Mouse (Mus musculus) lung, embryonic 16.5 days (tissue): ENCODE data around the gene Nop10. TPM values are rescaled to one million over a fixed set of nuclear protein-coding genes. Genes with fewer than 3 reads are reported as not detected.
A peak's percentile ranks its signal among the peaks of the same experiment; 100 is the strongest.

ENCODE experiments used
- ATAC-seq: fragments of 200-750 bp; cut with Nextera tagmentation; 2 replicates; pipeline ENCODE4 v1.8.0; 2017; ENCODE audit warnings: low read depth, mild to moderate bottlenecking, moderate library complexity
- H3K27ac ChIP-seq: fragments of 300-500 bp; sonication (generic); 2 replicates; pipeline ENCODE4 v1.5.1; 2014; ENCODE audit warnings: mild to moderate bottlenecking, control low read depth, low read length
- H3K27me3 ChIP-seq: fragments of 300-500 bp; sonication (generic); 2 replicates; pipeline ENCODE4 v1.6.1; 2014; ENCODE audit warnings: low read depth, low read length, mixed read lengths; ENCODE audit not compliant: control insufficient read depth, insufficient read depth
- H3K36me3 ChIP-seq: fragments of 300-500 bp; sonication (generic); 2 replicates; pipeline ENCODE4 v1.6.1; 2014; ENCODE audit warnings: low read length; ENCODE audit not compliant: control insufficient read depth, insufficient read depth
- H3K4me1 ChIP-seq: fragments of 300-500 bp; sonication (generic); replicated peaks from 2 replicates; pipeline ENCODE4 v1.6.1; 2014; ENCODE audit warnings: low read length, mixed read lengths; ENCODE audit not compliant: control insufficient read depth, insufficient read depth
- H3K4me2 ChIP-seq: fragments of 300-500 bp; sonication (generic); 2 replicates; pipeline ENCODE4 v1.6.1; 2014; ENCODE audit warnings: low read depth, low read length, control low read depth
- H3K4me3 ChIP-seq: fragments of 300-500 bp; sonication (generic); 2 replicates; pipeline ENCODE4 v1.5.1; 2014; ENCODE audit warnings: mild to moderate bottlenecking, low read length, control low read depth
- H3K9ac ChIP-seq: fragments of 300-500 bp; sonication (generic); 2 replicates; pipeline ENCODE4 v1.6.1; 2014; ENCODE audit warnings: low read length, control low read depth
- H3K9me3 ChIP-seq: fragments of 300-500 bp; sonication (generic); 2 replicates; pipeline ENCODE4 v1.6.1; 2016; ENCODE audit warnings: low read length; ENCODE audit not compliant: control insufficient read depth
- WGBS: fragments of 180-500 bp; shearing (Covaris S2); extraction: QIAGEN DNeasy Blood & Tissue Kit; methylation state at CpG from one replicate; pipeline ENCODE4 v1.1.7; 2014; 5-methylcytosine and 5-hydroxymethylcytosine counted together
- polyA plus RNA-seq: library from polyadenylated mRNA; unstranded; fragments of >200 nt; fragmentation: Nextera tagmentation; extraction: Ambion mirVana; gene quantifications from 2 replicates; pipeline ENCODE4 v1.2.1, GENCODE M21; 2015

The Nop10 gene
- polyA plus RNA-seq, 1 experiment from 2014 or later, result 174 TPM

DNA sequence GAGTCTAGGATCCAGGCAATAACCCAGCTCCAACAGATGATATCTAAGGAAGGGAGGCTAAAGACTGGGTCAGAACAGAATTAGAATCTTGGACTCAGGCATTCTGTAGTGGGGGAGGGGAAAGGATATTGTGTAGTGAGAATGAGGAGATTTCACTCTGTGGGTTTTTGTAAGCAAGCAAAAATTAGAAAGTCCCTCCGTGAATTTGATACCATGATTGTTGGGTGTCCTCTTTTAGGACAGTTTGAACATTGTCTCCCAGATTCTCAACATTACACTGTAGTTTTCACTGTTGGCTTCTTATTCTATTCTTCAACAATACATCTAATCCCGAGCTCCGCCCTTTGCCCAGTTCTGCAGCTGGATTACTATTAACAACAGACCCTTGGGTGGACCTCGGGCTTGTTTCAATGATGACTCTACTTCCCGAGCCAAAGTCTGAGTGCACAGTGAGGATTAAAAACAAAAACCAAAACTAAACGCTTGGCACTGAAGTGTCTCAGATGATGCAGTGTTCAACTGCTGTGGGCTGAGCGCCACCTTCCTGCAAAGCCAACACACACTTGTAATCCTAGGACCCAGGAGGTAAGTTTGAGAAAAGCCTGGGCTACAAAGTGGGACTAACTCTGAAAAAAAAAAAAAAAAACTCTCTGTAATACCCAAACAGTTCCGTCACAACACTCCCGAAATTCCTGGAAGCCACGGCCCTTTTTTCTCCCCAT, 2.3 kb upstream of the Nop10 start, which contains the start of gene Nutm1:
Nutm1 (minus strand) TSS at position 51 of the 722 bp plus-strand sequence.
- ATAC-seq, result no peak
- H3K27me3 ChIP-seq, result no peaks in the 10 kb centered on the region
- H3K9ac ChIP-seq, result no peak within 1 kb of the TSS
- peaks cover 8% of the 10 kb centered on the region; the same call in 1 of the 2 replicates for H3K4me1 ChIP-seq
- no peaks in the 10 kb centered on the region for H3K36me3 ChIP-seq
- no peak within 1 kb of the TSS for H3K27ac ChIP-seq
- WGBS, result 64% methylated on average over 10 of the region's 10 CpGs
- H3K4me3 ChIP-seq, result no peak within 1 kb of the TSS
- H3K9me3 ChIP-seq, result no peaks in the 10 kb centered on the region
- no peak within 1 kb of the TSS for H3K4me2 ChIP-seq

DNA sequence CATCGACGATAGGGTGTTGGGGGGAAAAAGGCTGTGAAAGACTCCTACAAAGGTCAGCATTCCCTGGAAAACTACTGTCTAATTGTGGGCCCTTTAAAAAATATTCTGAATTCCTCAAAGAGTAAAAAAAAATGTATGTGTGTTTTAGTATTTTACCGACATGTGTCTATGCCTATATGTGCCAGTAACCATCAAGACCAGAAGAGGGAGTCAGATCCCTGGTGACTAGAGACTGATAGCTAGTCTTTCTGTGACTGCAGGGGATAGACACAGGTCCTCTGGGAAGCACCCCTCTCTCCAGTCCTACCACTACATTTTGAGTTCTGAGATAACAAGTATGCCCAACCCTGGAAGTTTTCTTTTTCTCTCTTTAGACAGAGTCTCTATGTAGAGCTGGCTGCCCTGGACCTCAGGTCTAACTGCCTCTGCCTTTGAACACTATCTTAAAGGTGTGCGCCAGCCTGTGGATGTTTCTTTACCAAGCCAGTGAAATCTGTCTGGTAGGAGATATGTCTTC, 1.1 kb downstream of the Nop10 start:
- Histone ChIP-seq H3K9ac (peak overlapping the region; percentile 76), H3K4me1 (peaks cover 14% of the 10 kb centered on the region), H3K9me3 (no peaks in the 10 kb centered on the region)

DNA sequence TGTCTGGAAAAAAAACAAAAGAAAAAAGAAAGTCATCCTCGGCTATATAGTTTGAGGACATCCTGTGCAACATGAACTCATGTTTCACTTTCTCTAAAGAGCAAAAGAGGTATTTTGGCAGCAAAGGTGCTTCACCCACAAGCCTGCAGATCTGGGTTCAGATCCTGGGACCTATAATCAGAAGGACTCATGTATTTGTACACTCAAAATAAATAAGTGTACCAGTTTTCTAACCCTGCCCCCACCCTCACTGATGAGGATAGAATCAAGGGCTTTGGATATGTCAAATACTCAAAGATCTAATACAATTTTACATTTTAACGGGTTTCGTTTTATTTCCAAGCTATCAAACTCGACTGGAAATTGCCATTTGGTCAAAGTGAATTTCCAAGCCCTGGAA, 2.6 kb downstream of the Nop10 start:
- Histone ChIP-seq H3K27ac (no peak overlapping the region), H3K4me1 (peaks cover 14% of the 10 kb centered on the region), H3K4me2 (no peak overlapping the region), H3K27me3 (no peaks in the 10 kb centered on the region), H3K9ac (no peak overlapping the region), H3K4me3 (no peak overlapping the region), H3K9me3 (no peaks in the 10 kb centered on the region), H3K36me3 (no peaks in the 10 kb centered on the region)
- no peak for ATAC-seq
- 77% methylated on average over 4 of the region's 4 CpGs for WGBS

More for the DNA sequence above, 1.1 kb downstream of the Nop10 start:
- Histone ChIP-seq H3K4me3 (peak overlapping the region; percentile 77), H3K36me3 (no peaks in the 10 kb centered on the region), H3K27me3 (no peaks in the 10 kb centered on the region), H3K27ac (no peak overlapping the region), H3K4me2 (peak overlapping the region; percentile 70)
- no peak for ATAC-seq
- WGBS, result 23% methylated on average over 4 of the region's 4 CpGs

DNA sequence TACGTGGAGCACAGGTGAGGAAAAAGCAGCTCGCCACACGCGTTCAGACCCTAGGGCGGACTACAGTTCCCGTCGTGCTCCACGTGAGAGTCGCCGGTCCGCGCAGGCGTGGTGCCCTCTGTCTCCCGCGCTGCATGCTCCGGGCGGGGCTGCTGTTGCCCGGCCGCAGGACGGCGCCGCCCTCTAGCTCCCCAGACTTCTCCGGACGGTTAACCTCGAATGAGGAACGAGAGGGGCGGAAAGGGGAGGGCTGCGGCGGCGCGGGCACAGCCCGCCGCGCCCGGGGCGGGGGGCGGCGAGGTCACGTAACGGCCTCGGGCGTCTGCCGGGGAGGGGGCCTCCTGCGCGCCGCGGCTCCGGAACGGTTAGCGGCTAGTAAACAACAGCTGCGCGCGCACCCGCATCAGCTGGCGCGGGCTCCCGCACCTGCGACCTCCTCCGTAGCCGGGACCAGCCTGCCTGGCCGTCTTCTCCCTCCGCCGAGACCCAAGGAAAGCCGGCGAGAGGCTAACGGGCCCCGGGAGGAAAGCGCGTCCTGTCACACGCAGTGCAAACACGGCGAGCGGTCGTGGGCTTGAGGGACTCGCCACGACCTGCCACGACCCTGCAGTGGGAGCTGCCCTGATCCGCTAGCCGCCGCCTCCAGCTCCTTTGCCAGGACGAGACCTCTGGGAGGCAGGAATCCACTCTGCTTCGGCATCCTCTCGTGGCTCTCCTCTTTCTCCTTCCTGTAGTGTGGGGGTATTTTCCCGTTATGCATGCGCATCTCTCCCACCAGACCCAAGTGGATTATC, 3.9 kb downstream of the Nop10 start, which contains the start of gene Slc12a6:
Slc12a6 (plus strand) TSS at position 378 of the 794 bp plus-strand sequence.
- WGBS, result under 1% methylated on average over 62 of the region's 85 CpGs
- Histone ChIP-seq H3K9ac (peak within 1 kb of the TSS; percentile 81), H3K4me2 (peak within 1 kb of the TSS; percentile 82), H3K27ac (peak within 1 kb of the TSS; percentile 86), H3K27me3 (no peaks in the 10 kb centered on the region), H3K4me3 (peak within 1 kb of the TSS; percentile 96), H3K4me1 (peaks cover 14% of the 10 kb centered on the region), H3K9me3 (no peaks in the 10 kb centered on the region), H3K36me3 (no peaks in the 10 kb centered on the region)
- peak; percentile 96 for ATAC-seq

DNA sequence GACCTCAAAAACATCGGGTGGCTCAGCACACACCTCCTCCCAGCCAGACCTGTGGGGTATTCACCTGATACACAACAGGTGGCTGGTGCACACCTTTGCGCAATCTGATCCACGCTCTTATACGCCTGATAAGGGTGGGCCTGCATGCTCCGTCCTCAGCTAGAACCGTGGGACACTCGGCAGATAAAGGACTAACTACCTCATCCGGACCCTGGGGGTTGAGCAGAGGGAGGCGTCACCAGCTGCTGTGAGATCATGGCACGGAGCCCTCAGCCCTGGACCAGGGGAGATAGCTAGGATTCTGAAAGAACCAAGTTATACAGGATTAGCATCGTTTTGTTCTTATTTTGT, 4.5 kb downstream of the Nop10 start, which contains the start of gene Gm21985:
Gm21985 (plus strand) TSS at position 73 of the 351 bp plus-strand sequence.
- Histone ChIP-seq H3K4me3 (peak within 1 kb of the TSS; percentile 96), H3K27ac (peak within 1 kb of the TSS; percentile 86), H3K9me3 (no peaks in the 10 kb centered on the region), H3K4me2 (peak within 1 kb of the TSS; percentile 82), H3K9ac (peak within 1 kb of the TSS; percentile 81), H3K4me1 (peaks cover 14% of the 10 kb centered on the region), H3K27me3 (no peaks in the 10 kb centered on the region), H3K36me3 (no peaks in the 10 kb centered on the region)
- under 1% methylated on average over 11 of the region's 11 CpGs for WGBS
- ATAC-seq, result peak; percentile 13

DNA sequence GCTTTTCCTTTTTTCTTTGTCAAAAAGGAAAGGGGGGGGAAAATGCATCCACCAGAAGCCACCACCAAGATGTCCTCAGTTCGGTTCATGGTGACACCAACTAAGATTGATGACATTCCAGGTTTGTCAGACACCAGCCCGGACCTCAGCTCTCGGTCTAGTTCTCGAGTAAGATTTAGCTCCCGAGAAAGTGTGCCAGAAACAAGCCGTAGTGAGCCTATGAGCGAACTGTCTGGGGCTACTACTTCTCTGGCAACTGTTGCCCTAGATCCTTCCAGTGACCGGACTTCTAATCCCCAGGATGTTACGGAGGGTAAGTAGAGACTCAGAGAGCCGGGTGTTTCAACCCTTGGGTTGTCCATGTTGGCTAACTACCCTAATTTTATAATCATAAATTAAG, 5.1 kb downstream of the Nop10 start:
- Histone ChIP-seq H3K36me3 (no peaks in the 10 kb centered on the region), H3K27me3 (no peaks in the 10 kb centered on the region), H3K4me3 (peak overlapping the region; percentile 96), H3K27ac (no peak overlapping the region), H3K4me1 (peaks cover 14% of the 10 kb centered on the region), H3K4me2 (peak overlapping the region; percentile 82), H3K9ac (peak overlapping the region; percentile 81), H3K9me3 (no peaks in the 10 kb centered on the region)
- no peak for ATAC-seq
- 26% methylated on average over 10 of the region's 10 CpGs for WGBS

DNA sequence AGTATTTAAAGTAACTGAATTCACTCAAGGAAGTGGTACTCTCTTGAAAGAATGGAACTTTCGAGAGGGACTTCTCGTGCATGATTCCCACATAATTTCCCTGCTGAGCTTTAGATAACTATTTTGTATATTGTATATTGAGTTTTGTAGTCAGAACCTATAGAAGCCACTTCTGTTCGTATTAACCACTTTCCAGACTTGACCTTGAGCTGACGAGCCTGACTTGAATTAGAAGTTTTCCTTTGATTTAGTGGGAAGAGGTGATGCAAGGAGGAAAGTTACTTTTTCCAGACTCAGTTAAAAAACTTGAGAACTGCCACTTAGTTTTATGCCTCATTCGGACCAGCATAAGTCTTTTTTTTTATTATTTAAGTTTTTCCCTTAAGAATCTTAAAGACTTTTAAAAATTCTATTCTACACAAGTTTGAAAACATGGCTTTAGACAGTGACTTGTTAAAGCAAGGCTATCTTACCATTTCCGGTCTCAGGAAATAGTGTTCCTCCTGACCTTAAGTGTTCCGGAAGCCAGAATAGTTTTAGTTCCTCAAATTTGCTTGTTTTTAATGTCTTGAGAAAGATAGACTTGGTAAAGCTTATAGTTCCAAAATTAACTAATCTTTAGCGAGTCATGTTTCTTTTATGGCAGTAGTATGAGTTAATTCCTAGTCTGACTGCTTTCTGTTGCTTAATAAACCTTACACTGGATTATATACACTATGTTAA, 6.0 kb downstream of the Nop10 start:
- peak overlapping the region; percentile 82 for H3K4me2 ChIP-seq
- WGBS, result 67% methylated on average over 8 of the region's 8 CpGs
- ATAC-seq, result no peak
- no peaks in the 10 kb centered on the region for H3K9me3 ChIP-seq
- H3K27ac ChIP-seq, result no peak overlapping the region
- peaks cover 14% of the 10 kb centered on the region for H3K4me1 ChIP-seq
- no peak overlapping the region for H3K9ac ChIP-seq
- H3K36me3 ChIP-seq, result no peaks in the 10 kb centered on the region
- H3K4me3 ChIP-seq, result peak overlapping the region; percentile 34
- no peaks in the 10 kb centered on the region for H3K27me3 ChIP-seq

DNA sequence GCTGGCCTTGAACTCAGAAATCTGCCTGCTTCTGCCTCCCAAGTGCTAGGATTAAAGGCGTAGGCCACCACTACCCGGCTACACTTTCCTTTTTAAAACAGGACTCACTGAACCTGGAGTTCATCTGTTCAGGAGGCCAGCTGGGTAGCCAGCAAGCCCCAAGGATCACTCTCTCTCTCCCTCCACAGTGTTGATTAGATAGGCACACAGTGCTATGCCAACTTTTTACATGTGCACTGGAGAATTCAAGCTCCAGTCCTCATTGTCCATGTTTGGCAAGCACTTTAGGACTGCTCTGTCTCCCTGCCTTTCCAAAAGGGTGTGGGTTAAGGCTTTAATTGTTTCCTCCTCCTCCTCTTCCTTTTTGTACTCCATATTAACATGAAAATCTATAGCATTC, 8.3 kb downstream of the Nop10 start:
- no peaks in the 10 kb centered on the region for H3K9me3 ChIP-seq
- 82% methylated on average over 2 of the region's 2 CpGs for WGBS
- no peak overlapping the region for H3K9ac ChIP-seq
- no peak overlapping the region for H3K4me2 ChIP-seq
- no peak overlapping the region for H3K4me3 ChIP-seq
- H3K36me3 ChIP-seq, result no peaks in the 10 kb centered on the region
- ATAC-seq, result no peak
- H3K4me1 ChIP-seq, result peaks cover 6% of the 10 kb centered on the region
- H3K27ac ChIP-seq, result no peak overlapping the region
- no peaks in the 10 kb centered on the region for H3K27me3 ChIP-seq
